ENCODE assay signal across 12 mouse cellular contexts in genomic region chr17:83565506-83565905, GRCm38 (mm10). TPM values are rescaled to one million over a fixed set of nuclear protein-coding genes. Genes with fewer than 3 reads are reported as not detected.
A peak's percentile ranks its signal among the peaks of the same experiment; 100 is the strongest.
DNase-seq lines count a peak whose midpoint lies in the region; ATAC-seq lines count a peak whose summit lies in the region.
"Had no signal": no experiment of that assay in that cellular context is flagged by ENCODE, and none has a peak within 500 bp of the region (broad histone marks: within the 10 kb centered on the region; RNA-seq: fewer than 3 reads in every experiment).

No protein-coding gene starts in this region.

- H3K4me2 ChIP-seq in forebrain, embryonic 11.5 days (ENCODE audit: low read depth, low read length, severe bottlenecking) = no peak overlapping the region
- no peak overlapping the region for H3K4me2 ChIP-seq in forebrain, embryonic 16.5 days (ENCODE audit: low read length)
- H3K4me2 ChIP-seq in midbrain, embryonic 16.5 days (ENCODE audit: low read length) = no peak overlapping the region
- H3K4me2 ChIP-seq: limb, embryonic 15.5 days had no signal

- no peaks in the 10 kb centered on the region for H3K9me3 ChIP-seq in forebrain, embryonic 11.5 days (ENCODE audit: control insufficient read depth, low read length)
- H3K9me3 ChIP-seq in forebrain, embryonic 10.5 days = no peaks in the 10 kb centered on the region
- H3K9me3 ChIP-seq in forebrain, embryonic 16.5 days (ENCODE audit: control insufficient read depth, low read length) = no peaks in the 10 kb centered on the region
- no peaks in the 10 kb centered on the region for H3K9me3 ChIP-seq in midbrain, embryonic 16.5 days (replicated peaks; ENCODE audit: control insufficient read depth, low read length, poor library complexity, severe bottlenecking)
- H3K9me3 ChIP-seq: limb, embryonic 15.5 days had no signal

- peak; percentile 62 for ATAC-seq in forebrain, embryonic 11.5 days (replicated peaks; ENCODE audit: low FRiP score)
- peak; percentile 77 for ATAC-seq in forebrain, embryonic 16.5 days
- peak; percentile 58; the same call in 1 of the 2 replicates for ATAC-seq in midbrain, embryonic 16.5 days
- no peak for ATAC-seq in erythroblast, adult 5-6 weeks (replicated peaks; ENCODE audit: low FRiP score, poor library complexity, severe bottlenecking)

- no peaks in the 10 kb centered on the region for H3K36me3 ChIP-seq in forebrain, embryonic 11.5 days (ENCODE audit: control insufficient read depth, insufficient read depth, low read length)
- no peaks in the 10 kb centered on the region for H3K36me3 ChIP-seq in forebrain, embryonic 10.5 days (replicated peaks)
- H3K36me3 ChIP-seq in forebrain, embryonic 16.5 days (ENCODE audit: control insufficient read depth, insufficient read depth) = no peaks in the 10 kb centered on the region
- no peaks in the 10 kb centered on the region for H3K36me3 ChIP-seq in midbrain, embryonic 16.5 days (ENCODE audit: control insufficient read depth, insufficient read depth, low read length)
- H3K36me3 ChIP-seq: limb, embryonic 15.5 days had no signal

- no peak overlapping the region for H3K9ac ChIP-seq in forebrain, embryonic 11.5 days (ENCODE audit: low read length)
- H3K9ac ChIP-seq in forebrain, embryonic 16.5 days (replicated peaks; ENCODE audit: low read depth, low read length) = no peak overlapping the region
- no peak overlapping the region for H3K9ac ChIP-seq in midbrain, embryonic 16.5 days (ENCODE audit: low read depth, low read length)
- H3K9ac ChIP-seq: limb, embryonic 15.5 days had no signal

- no peak overlapping the region for H3K4me3 ChIP-seq in forebrain, embryonic 11.5 days (ENCODE audit: low read depth, low read length)
- no peak overlapping the region for H3K4me3 ChIP-seq in forebrain, embryonic 10.5 days
- no peak overlapping the region for H3K4me3 ChIP-seq in forebrain, embryonic 16.5 days (replicated peaks; ENCODE audit: low read length)
- H3K4me3 ChIP-seq in midbrain, embryonic 16.5 days (ENCODE audit: low read depth, low read length) = no peak overlapping the region
- H3K4me3 ChIP-seq: limb, embryonic 15.5 days had no signal

- no peak for DNase-seq in forebrain, embryonic 11.5 days (ENCODE audit: low spot score)
- DNase-seq in forebrain, embryonic 10.5 days (ENCODE audit: extremely low spot score, low spot score) = no peak
- peak; percentile 32 for DNase-seq in cerebellum, adult 8-10 months
- no peak for DNase-seq in liver
- DNase-seq in testis, postnatal 10 days (ENCODE audit: low spot score) = no peak
- DNase-seq: B cell, adult 2 months; kidney, postnatal 10 days; lung, postnatal 14 days had no signal

- H3K27me3 ChIP-seq in forebrain, embryonic 11.5 days (ENCODE audit: control insufficient read depth, insufficient read depth, low read length) = no peaks in the 10 kb centered on the region
- H3K27me3 ChIP-seq in forebrain, embryonic 10.5 days (ENCODE audit: poor library complexity, severe bottlenecking) = no peaks in the 10 kb centered on the region
- H3K27me3 ChIP-seq in forebrain, embryonic 16.5 days (replicated peaks; ENCODE audit: control insufficient read depth, insufficient read depth, low read length) = no peaks in the 10 kb centered on the region
- H3K27me3 ChIP-seq in midbrain, embryonic 16.5 days (ENCODE audit: control insufficient read depth, insufficient read depth, low read depth, low read length) = no peaks in the 10 kb centered on the region
- H3K27me3 ChIP-seq: limb, embryonic 15.5 days had no signal

- 62% methylated on average over 4 of the region's 4 CpGs for whole genome bisulfite sequencing in forebrain, embryonic 11.5 days
- 72% methylated on average over 4 of the region's 4 CpGs for WGBS in forebrain, embryonic 10.5 days
- whole genome bisulfite sequencing in forebrain, embryonic 16.5 days = 19% methylated on average over 4 of the region's 4 CpGs
- 55% methylated on average over 4 of the region's 4 CpGs for WGBS in midbrain, embryonic 16.5 days

- no peak overlapping the region for H3K27ac ChIP-seq in forebrain, embryonic 11.5 days (ENCODE audit: low read depth, low read length)
- no peak overlapping the region for H3K27ac ChIP-seq in forebrain, embryonic 10.5 days
- H3K27ac ChIP-seq in forebrain, embryonic 16.5 days (ENCODE audit: low read length) = no peak overlapping the region
- no peak overlapping the region for H3K27ac ChIP-seq in midbrain, embryonic 16.5 days (ENCODE audit: low read length)
- H3K27ac ChIP-seq: limb, embryonic 15.5 days had no signal

- no peaks in the 10 kb centered on the region for H3K4me1 ChIP-seq in forebrain, embryonic 11.5 days (replicated peaks; ENCODE audit: control insufficient read depth, insufficient read depth, low read length)
- H3K4me1 ChIP-seq in forebrain, embryonic 10.5 days = peaks cover 27% of the 10 kb centered on the region
- H3K4me1 ChIP-seq in forebrain, embryonic 16.5 days (replicated peaks; ENCODE audit: control insufficient read depth, insufficient read depth, low read length) = peaks cover 13% of the 10 kb centered on the region
- H3K4me1 ChIP-seq in midbrain, embryonic 16.5 days (ENCODE audit: control insufficient read depth, insufficient read depth, low read length) = no peaks in the 10 kb centered on the region
- H3K4me1 ChIP-seq: limb, embryonic 15.5 days had no signal

RNA-seq across cellular contexts. Expression of gene Cox7a2l, which starts 48.4 kb away (rescaled TPM):
- polyA plus RNA-seq in forebrain, embryonic 11.5 days (2014; fragmentation: Nextera tagmentation; extraction: Ambion mirVana) = 141 and 155 TPM in 2 replicates
- 131 and 132 TPM in 2 replicates for polyA plus RNA-seq in forebrain, embryonic 10.5 days (2016; fragmentation: Nextera tagmentation; extraction: Ambion mirVana)
- polyA plus RNA-seq in forebrain, embryonic 16.5 days (2015; fragmentation: Nextera tagmentation; extraction: Ambion mirVana) = 179 and 181 TPM in 2 replicates
- polyA plus RNA-seq in midbrain, embryonic 16.5 days (2015; fragmentation: Nextera tagmentation; extraction: Ambion mirVana) = 179 and 191 TPM in 2 replicates
- total RNA-seq in erythroblast, adult 5-6 weeks (2015; ENCODE audit: low replicate concordance) = 86.7 and 92.8 TPM in 2 replicates
- 57.4 and 72.8 TPM in 2 replicates for total RNA-seq in erythroblast, adult 5-6 weeks (2017; ENCODE audit: low replicate concordance)
